Mouse (Mus musculus) limb, embryonic 12.5 days (tissue): ENCODE results near the gene Gm47841. TPM values are rescaled to one million over a fixed set of nuclear protein-coding genes. Genes with fewer than 3 reads are reported as not detected.

Experiments used
- ATAC-seq: fragments of 200-750 bp; cut with Nextera tagmentation; 2 replicates; pipeline ENCODE4 v1.8.0; 2017; ENCODE audit warnings: low read depth, moderate TSS enrichment; ENCODE audit not compliant: insufficient number of reproducible peaks, insufficient read depth, low FRiP score, low TSS enrichment
- H3K27ac ChIP-seq: fragments of 300-500 bp; sonication (generic); 2 replicates; pipeline ENCODE4 v1.5.1; 2016; ENCODE audit warnings: mild to moderate bottlenecking, moderate library complexity
- H3K27me3 ChIP-seq: fragments of 300-500 bp; sonication (generic); 2 replicates; pipeline ENCODE4 v1.6.1; 2016; ENCODE audit warnings: mild to moderate bottlenecking, moderate library complexity
- H3K36me3 ChIP-seq: fragments of 300-500 bp; sonication (generic); 2 replicates; pipeline ENCODE4 v1.6.1; 2016; ENCODE audit warnings: mild to moderate bottlenecking, moderate library complexity
- H3K4me1 ChIP-seq: fragments of 300-500 bp; sonication (generic); replicated peaks from 2 replicates; pipeline ENCODE4 v1.6.1; 2016
- H3K4me2 ChIP-seq: fragments of 300-500 bp; sonication (generic); 2 replicates; pipeline ENCODE4 v1.6.1; 2016; ENCODE audit warnings: mild to moderate bottlenecking, moderate library complexity
- H3K4me3 ChIP-seq: fragments of 300-500 bp; sonication (generic); replicated peaks from 2 replicates; pipeline ENCODE4 v1.5.1; 2016; ENCODE audit warnings: mild to moderate bottlenecking
- H3K9ac ChIP-seq: fragments of 300-500 bp; sonication (generic); replicated peaks from 2 replicates; pipeline ENCODE4 v1.6.1; 2016; ENCODE audit warnings: mild to moderate bottlenecking, moderate library complexity
- H3K9me3 ChIP-seq: fragments of 300-500 bp; sonication (generic); 2 replicates; pipeline ENCODE4 v1.6.1; 2016; ENCODE audit warnings: mild to moderate bottlenecking, moderate library complexity
- WGBS: fragments of 180-500 bp; shearing (Covaris S2); methylation state at CpG from one replicate; pipeline ENCODE4 v1.1.7; 2016; 5-methylcytosine and 5-hydroxymethylcytosine counted together
- polyA plus RNA-seq: library from polyadenylated mRNA; unstranded; fragments of >200 nt; fragmentation: Nextera tagmentation; extraction: Ambion mirVana; gene quantifications from 2 replicates; pipeline ENCODE4 v1.2.1, GENCODE M21; 2016

Gene Gm47841
- polyA plus RNA-seq, 1 experiment from 2014 or later = not detected

GRCm38 (mm10) chr15:101074067-101074466 is 26.9 kb upstream of the Gm47841 start:
- no peak for ATAC-seq
- Histone ChIP-seq H3K9ac (0 out of 2 replicates have a peak overlapping the region, but pooled peaks have one; percentile 12), H3K27ac (no peak overlapping the region), H3K4me1 (peaks cover 64% of the 10 kb centered on the region), H3K4me2 (no peak overlapping the region), H3K36me3 (peaks cover 5% of the 10 kb centered on the region; the same call in 1 of the 2 replicates), H3K9me3 (no peaks in the 10 kb centered on the region), H3K4me3 (no peak overlapping the region), H3K27me3 (no peaks in the 10 kb centered on the region)
- WGBS = 80% methylated on average over 5 of the region's 5 CpGs

- WGBS = 64% methylated on average over 2 of the region's 2 CpGs
- peaks cover 5% of the 10 kb centered on the region; the same call in 1 of the 2 replicates for H3K36me3 ChIP-seq
- H3K27ac ChIP-seq = no peak overlapping the region
- H3K27me3 ChIP-seq = no peaks in the 10 kb centered on the region
- H3K9me3 ChIP-seq = no peaks in the 10 kb centered on the region
- no peak overlapping the region for H3K9ac ChIP-seq
- no peak overlapping the region for H3K4me2 ChIP-seq
- peaks cover 72% of the 10 kb centered on the region for H3K4me1 ChIP-seq
- H3K4me3 ChIP-seq = no peak overlapping the region
- ATAC-seq = no peak
Measured at GRCm38 (mm10) chr15:101072736-101073135, 25.5 kb upstream of the Gm47841 start.

- Histone ChIP-seq H3K27me3 (no peaks in the 10 kb centered on the region), H3K9me3 (no peaks in the 10 kb centered on the region), H3K4me1 (peaks cover 76% of the 10 kb centered on the region), H3K9ac (no peak overlapping the region; the same call in 1 of the 2 replicates), H3K4me2 (no peak overlapping the region; the same call in 1 of the 2 replicates), H3K4me3 (no peak overlapping the region), H3K27ac (peak overlapping the region; percentile 68), H3K36me3 (peaks cover 5% of the 10 kb centered on the region; the same call in 1 of the 2 replicates)
- WGBS = 22% methylated on average over 5 of the region's 5 CpGs
- ATAC-seq = no peak
Measured at GRCm38 (mm10) chr15:101070762-101071161, 23.6 kb upstream of the Gm47841 start.

GRCm38 (mm10) chr15:101069641-101070190 is 22.5 kb upstream of the Gm47841 start:
- H3K9ac ChIP-seq = 0 out of 2 replicates have a peak overlapping the region, but pooled peaks have one; percentile 0
- H3K36me3 ChIP-seq = peaks cover 7% of the 10 kb centered on the region
- 51% methylated on average over 9 of the region's 9 CpGs for WGBS
- H3K4me3 ChIP-seq = no peak overlapping the region
- H3K27me3 ChIP-seq = no peaks in the 10 kb centered on the region
- no peak for ATAC-seq
- no peaks in the 10 kb centered on the region for H3K9me3 ChIP-seq
- peaks cover 76% of the 10 kb centered on the region for H3K4me1 ChIP-seq
- H3K27ac ChIP-seq = peak overlapping the region; percentile 68; the same call in 1 of the 2 replicates
- H3K4me2 ChIP-seq = no peak overlapping the region

- Histone ChIP-seq H3K9ac (no peak overlapping the region), H3K27ac (0 out of 2 replicates have a peak overlapping the region, but pooled peaks have one; percentile 37), H3K4me1 (peaks cover 70% of the 10 kb centered on the region), H3K36me3 (peaks cover 3% of the 10 kb centered on the region), H3K27me3 (no peaks in the 10 kb centered on the region), H3K4me3 (no peak overlapping the region), H3K9me3 (no peaks in the 10 kb centered on the region), H3K4me2 (no peak overlapping the region)
- no peak for ATAC-seq
- 81% methylated on average over 4 of the region's 4 CpGs for WGBS
Measured at GRCm38 (mm10) chr15:101068671-101069070, 21.5 kb upstream of the Gm47841 start.

GRCm38 (mm10) chr15:101068029-101068428 is 20.8 kb upstream of the Gm47841 start:
- 0 out of 2 replicates have a peak overlapping the region, but pooled peaks have one; percentile 17 for H3K27ac ChIP-seq
- H3K4me2 ChIP-seq = no peak overlapping the region
- peaks cover 6% of the 10 kb centered on the region for H3K36me3 ChIP-seq
- peaks cover 73% of the 10 kb centered on the region for H3K4me1 ChIP-seq
- WGBS = 72% methylated on average over 3 of the region's 3 CpGs
- no peaks in the 10 kb centered on the region for H3K9me3 ChIP-seq
- no peak overlapping the region for H3K9ac ChIP-seq
- ATAC-seq = no peak
- H3K4me3 ChIP-seq = no peak overlapping the region
- no peaks in the 10 kb centered on the region for H3K27me3 ChIP-seq

GRCm38 (mm10) chr15:101066920-101067696 is 19.9 kb upstream of the Gm47841 start:
- Histone ChIP-seq H3K27ac (peak overlapping the region; percentile 50; the same call in 1 of the 2 replicates), H3K4me2 (no peak overlapping the region)
- 29% methylated on average over 7 of the region's 9 CpGs for WGBS

GRCm38 (mm10) chr15:101066364-101066847 is 19.2 kb upstream of the Gm47841 start:
- no peaks in the 10 kb centered on the region for H3K9me3 ChIP-seq
- peaks cover 6% of the 10 kb centered on the region for H3K36me3 ChIP-seq
- no peak overlapping the region for H3K4me3 ChIP-seq
- no peaks in the 10 kb centered on the region for H3K27me3 ChIP-seq
- H3K9ac ChIP-seq = no peak overlapping the region
- no peak for ATAC-seq
- H3K27ac ChIP-seq = peak overlapping the region; percentile 59; the same call in 1 of the 2 replicates
- H3K4me2 ChIP-seq = no peak overlapping the region
- WGBS = 22% methylated on average over 6 of the region's 6 CpGs
- peaks cover 80% of the 10 kb centered on the region for H3K4me1 ChIP-seq

More at GRCm38 (mm10) chr15:101066920-101067696, 19.9 kb upstream of the Gm47841 start:
- no peak for ATAC-seq
- Histone ChIP-seq H3K27me3 (no peaks in the 10 kb centered on the region), H3K9me3 (no peaks in the 10 kb centered on the region), H3K36me3 (peaks cover 6% of the 10 kb centered on the region), H3K9ac (no peak overlapping the region; the same call in 1 of the 2 replicates), H3K4me3 (no peak overlapping the region), H3K4me1 (peaks cover 82% of the 10 kb centered on the region)

- H3K4me3 ChIP-seq = no peak overlapping the region
- H3K4me2 ChIP-seq = no peak overlapping the region
- H3K9ac ChIP-seq = no peak overlapping the region
- peak overlapping the region; percentile 56; the same call in 1 of the 2 replicates for H3K27ac ChIP-seq
- 17% methylated on average over 6 of the region's 6 CpGs for whole genome bisulfite sequencing
- no peaks in the 10 kb centered on the region for H3K9me3 ChIP-seq
- ATAC-seq = no peak
- H3K27me3 ChIP-seq = no peaks in the 10 kb centered on the region
- H3K4me1 ChIP-seq = peaks cover 72% of the 10 kb centered on the region
- peaks cover 6% of the 10 kb centered on the region for H3K36me3 ChIP-seq
Measured at GRCm38 (mm10) chr15:101065069-101065468, 17.9 kb upstream of the Gm47841 start.

- Histone ChIP-seq H3K36me3 (peaks cover 11% of the 10 kb centered on the region), H3K4me2 (no peak overlapping the region), H3K9ac (0 out of 2 replicates have a peak overlapping the region, but pooled peaks have one; percentile 37), H3K9me3 (no peaks in the 10 kb centered on the region), H3K27me3 (peaks cover 10% of the 10 kb centered on the region), H3K4me1 (peaks cover 31% of the 10 kb centered on the region), H3K4me3 (no peak overlapping the region), H3K27ac (no peak overlapping the region)
- 73% methylated on average over 11 of the region's 11 CpGs for WGBS
- no peak for ATAC-seq
Measured at GRCm38 (mm10) chr15:101060280-101060852, 13.2 kb upstream of the Gm47841 start.
